Mouse (Mus musculus) CH12.LX (cell line): ENCODE results near the gene Fam135a. TPM values are rescaled to one million over a fixed set of nuclear protein-coding genes. Genes with fewer than 3 reads are reported as not detected.

ENCODE experiments used
- DNase-seq: peaks from one replicate; pipeline ENCODE4 v3.0.0-alpha.2; 2013; ENCODE audit errors: extremely low read depth
- H3K27ac ChIP-seq: 2 replicates; pipeline ENCODE4 v1.5.1; 2012; ENCODE audit warnings: low read depth, mild to moderate bottlenecking, control low read depth, moderate library complexity; ENCODE audit not compliant: insufficient read depth
- H3K27me3 ChIP-seq: replicated peaks from 2 replicates; pipeline ENCODE3; 2012; ENCODE audit warnings: inconsistent platforms
- H3K36me3 ChIP-seq, 2 experiments: replicated peaks in 1 of 2; 2 replicates each; pipeline versions ENCODE3 to v1.6.1; 2012; ENCODE audit warnings: inconsistent platforms in 1 of 2, low read length in 1 of 2, mild to moderate bottlenecking in 1 of 2, mixed read lengths in 1 of 2, moderate library complexity in 1 of 2; ENCODE audit not compliant: control insufficient read depth in 1 of 2, insufficient read depth in 1 of 2
- H3K4me1 ChIP-seq, 2 experiments: 2 replicates each; pipeline ENCODE4 v1.6.1; 2012; ENCODE audit warnings: inconsistent platforms in 1 of 2, moderate library complexity in 1 of 2; ENCODE audit not compliant: insufficient read depth in 2 of 2, control insufficient read depth in 1 of 2
- H3K4me2 ChIP-seq: 2 replicates; pipeline ENCODE4 v1.6.1; 2012; ENCODE audit warnings: low read depth, mild to moderate bottlenecking, control low read depth; ENCODE audit not compliant: poor library complexity, insufficient read depth, severe bottlenecking
- H3K4me3 ChIP-seq, 3 experiments: fragments of 150-350 bp in 1 of 3; sonication (generic) in 1 of 3; replicated peaks in 1 of 3; 2 replicates each; pipeline versions ENCODE3 to v1.5.1; 2011 to 2012; ENCODE audit warnings: low read depth in 2 of 3, low read length in 2 of 3, mild to moderate bottlenecking in 2 of 3, moderate library complexity in 2 of 3, control low read depth in 1 of 3, improper control_type of control experiment in 1 of 3, inconsistent platforms in 1 of 3, mixed read lengths in 1 of 3; ENCODE audit not compliant: poor library complexity in 1 of 3
- H3K79me2 ChIP-seq: replicated peaks from 2 replicates; pipeline ENCODE4 v1.6.1; 2012; ENCODE audit warnings: mild to moderate bottlenecking, moderate library complexity; ENCODE audit not compliant: control insufficient read depth, poor library complexity, insufficient read depth, severe bottlenecking; ENCODE audit errors: extremely low read depth
- H3K9ac ChIP-seq: 2 replicates; pipeline ENCODE4 v1.6.1; 2012; ENCODE audit warnings: low read depth, mild to moderate bottlenecking, control low read depth, moderate library complexity; ENCODE audit not compliant: insufficient read depth
- H3K9me3 ChIP-seq: replicated peaks from 2 replicates; pipeline ENCODE3; 2012; ENCODE audit warnings: low read length, inconsistent platforms, mixed read lengths
- KAT2A ChIP-seq: IDR thresholded peaks from 2 replicates; pipeline ENCODE4 v1.6.1; 2012; ENCODE audit warnings: low read length, improper control_type of control experiment, inconsistent platforms; ENCODE audit not compliant: insufficient replicate concordance
- MXI1 ChIP-seq: IDR thresholded peaks from 2 replicates; pipeline ENCODE4 v1.6.1; 2011; ENCODE audit warnings: mild to moderate bottlenecking, low read depth, low read length, improper control_type of control experiment
- RAD21 ChIP-seq: IDR thresholded peaks from 2 replicates; pipeline ENCODE4 v1.6.1; 2011; ENCODE audit warnings: low read depth, mild to moderate bottlenecking, low read length, improper control_type of control experiment, moderate library complexity
- ZC3H11A ChIP-seq: IDR thresholded peaks from 2 replicates; pipeline ENCODE4 v1.6.1; 2012; ENCODE audit warnings: low read depth, mild to moderate bottlenecking, inconsistent platforms, low read length, improper control_type of control experiment
- dilution Hi-C: fragments of 300-500 bp; cut with MboI; formaldehyde crosslinking; loops from 2 replicates; pipeline ENCODE4 v1.14.3; 2020; ENCODE audit warnings: low sequenced_read_pairs; ENCODE audit not compliant: extremely low pct_unique_long_range_greater_than_20kb, extremely low pct_ligation_motif_present
- in situ Hi-C: fragments of 300-500 bp; cut with MboI; formaldehyde crosslinking; loops from 3 replicates; pipeline ENCODE4 v1.14.3; 2019; ENCODE audit warnings: low sequenced_read_pairs, low pct_ligation_motif_present, low pct_unique_long_range_greater_than_20kb, mixed read lengths
- polyA plus RNA-seq: library from polyadenylated mRNA; unstranded; fragments of >175 nt; gene quantifications from 2 replicates; pipeline ENCODE4 v1.2.1, GENCODE M21; 2012; ENCODE audit warnings: low read depth; ENCODE audit not compliant: insufficient read length
- total RNA-seq, 2 experiments: library from RNA; depleted of rRNA; stranded (reverse); fragments of 300-350 nt in 1 of 2; fragments of >200 nt in 1 of 2; gene quantifications; 2 replicates each; pipeline ENCODE4 v1.2.3; 2012 to 2014

Fam135a gene
- total and polyA plus RNA-seq, 3 experiments = 1.5 to 2.1 (median 2.0) TPM

GRCm38 (mm10) chr1:23966226-23966625 lies 133.9 kb downstream of the Fam135a start:
- TF ChIP-seq KAT2A = no peak
- TF ChIP-seq ZC3H11A = no peak
- no peak for TF ChIP-seq RAD21
- TF ChIP-seq MXI1 = no peak
- in situ Hi-C loops = no loop called here
- dilution Hi-C loops = no loop called here
- H3K27ac ChIP-seq = no peak overlapping the region
- no peaks in the 10 kb centered on the region for H3K36me3 ChIP-seq
- H3K79me2 ChIP-seq = no peaks in the 10 kb centered on the region
- no peaks in the 10 kb centered on the region for H3K27me3 ChIP-seq
- no peak overlapping the region for H3K4me3 ChIP-seq
- peaks cover 3% of the 10 kb centered on the region for H3K9me3 ChIP-seq
- no peak for DNase-seq
- H3K9ac ChIP-seq = no peak overlapping the region
- no peak overlapping the region for H3K4me2 ChIP-seq
- no peaks in the 10 kb centered on the region for H3K4me1 ChIP-seq

Other genes with a start within 250 kb of the Fam135a start
- gene Smap1, start 178.0 kb downstream of the Fam135a start, total RNA-seq (2012; rRNA removed) = 23.6 and 37.0 TPM in 2 replicates
- 22.3 and 24.5 TPM in 2 replicates for gene Smap1, start 178.0 kb downstream of the Fam135a start, total RNA-seq (2014; rRNA removed)
- 59.3 and 60.5 TPM in 2 replicates for gene Smap1, start 178.0 kb downstream of the Fam135a start, polyA plus RNA-seq
- 40.7 and 43.4 TPM in 2 replicates for gene Sdhaf4, start 94.7 kb downstream of the Fam135a start, total RNA-seq (2012; rRNA removed)
- gene Sdhaf4, start 94.7 kb downstream of the Fam135a start, total RNA-seq (2014; rRNA removed) = 72.9 and 79.6 TPM in 2 replicates
- 20.9 and 24.8 TPM in 2 replicates for gene Sdhaf4, start 94.7 kb downstream of the Fam135a start, polyA plus RNA-seq
- gene Col9a1, start 77.3 kb upstream of the Fam135a start, total RNA-seq (2012; rRNA removed) = not detected in 2 replicates
- not detected in 2 replicates for gene Col9a1, start 77.3 kb upstream of the Fam135a start, total RNA-seq (2014; rRNA removed)
- gene Col9a1, start 77.3 kb upstream of the Fam135a start, polyA plus RNA-seq = not detected in 2 replicates